Mouse (Mus musculus) telencephalon, adult 2 months (tissue): ENCODE measurements around the gene 4933411K16Rik.
A peak's percentile ranks its signal among the peaks of the same experiment; 100 is the strongest.
"Not testable (repeated sequence)": the region's sequence is repeated elsewhere in the genome, so short reads cannot be mapped to it uniquely, and the experiment has no call there.

Experiments
- DNase-seq: peaks from one replicate; pipeline ENCODE4 v3.0.0-alpha.2; 2011; ENCODE audit warnings: low read depth, low spot score

4933411K16Rik gene

DNA sequence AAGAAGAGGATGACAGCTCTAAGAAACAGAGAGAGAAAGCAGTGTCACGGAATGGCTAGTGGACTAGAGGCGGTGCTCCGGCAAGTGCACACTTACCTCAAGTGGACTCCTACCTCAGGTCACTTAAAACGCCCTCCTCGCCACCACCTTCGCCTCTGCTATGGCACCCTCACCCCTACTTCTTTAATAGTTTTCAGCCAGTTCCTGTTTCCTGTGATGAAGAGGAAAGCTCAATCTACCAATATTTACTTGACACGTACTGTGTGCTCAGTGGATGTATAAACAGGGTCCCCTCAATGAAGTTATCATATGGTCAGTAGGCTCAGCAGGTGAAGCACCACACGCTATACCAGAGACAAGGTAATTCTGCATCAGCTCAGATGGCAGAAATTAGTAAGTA lies 26.5 kb downstream of the 4933411K16Rik start:
- DNase-seq, result no peak

DNA sequence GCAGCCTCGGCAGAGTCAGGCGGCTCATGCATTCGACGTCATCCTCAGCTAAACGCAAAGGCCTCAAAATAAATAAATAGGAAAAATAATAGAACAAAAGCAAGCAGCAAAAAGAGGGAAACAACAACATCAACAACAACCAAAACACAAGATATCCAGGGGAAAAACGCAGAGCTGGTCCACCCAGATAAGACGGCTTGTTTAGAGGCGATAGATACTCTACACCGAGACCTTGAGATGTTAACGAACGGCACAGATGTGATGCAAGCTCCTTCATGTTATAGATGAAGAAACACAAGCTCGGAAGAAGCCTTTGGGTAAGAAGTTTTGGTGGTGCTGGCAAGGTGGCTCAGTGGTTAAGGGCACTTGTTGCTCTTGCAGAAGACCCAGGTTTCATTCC lies 27.0 kb downstream of the 4933411K16Rik start:
- no peak for DNase-seq

DNA sequence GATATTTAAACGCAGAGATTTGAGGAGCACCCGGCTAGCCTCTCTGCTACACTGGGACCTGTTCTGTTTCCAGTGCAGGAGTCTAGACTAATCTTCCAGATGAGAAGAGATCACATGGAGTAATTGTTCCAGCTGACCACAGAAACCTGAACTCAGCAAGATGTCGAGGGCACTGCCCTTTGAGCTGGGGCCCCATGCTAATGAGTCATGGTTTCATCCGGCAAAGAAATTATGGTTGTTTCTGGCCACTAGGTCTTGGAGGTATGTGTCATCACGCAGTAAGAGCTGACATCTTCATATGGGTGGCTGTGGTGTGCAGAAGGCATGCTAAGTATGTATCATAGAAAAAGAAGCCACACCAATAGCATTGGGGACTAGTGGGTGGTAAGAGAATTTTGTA lies 27.9 kb downstream of the 4933411K16Rik start:
- DNase-seq, result no peak

DNA sequence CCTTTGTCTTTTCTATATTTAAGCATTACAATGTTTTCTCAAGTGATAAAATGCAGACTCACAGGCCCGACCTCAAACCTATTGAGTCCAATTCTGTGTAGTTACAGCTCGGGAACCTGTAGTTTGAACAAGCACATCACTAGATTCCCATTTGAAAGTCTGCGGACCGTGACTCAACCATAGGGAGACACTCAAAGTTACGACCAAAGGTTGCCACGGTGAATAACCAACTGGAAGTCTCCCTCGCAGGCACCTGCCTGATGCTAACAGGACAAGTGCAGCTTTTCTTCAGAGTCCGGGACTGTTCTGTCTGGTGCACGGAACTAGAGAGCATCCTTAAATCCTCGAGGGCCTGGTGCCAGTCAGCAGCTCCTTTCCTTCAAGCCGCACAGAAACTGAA lies 28.4 kb downstream of the 4933411K16Rik start:
- DNase-seq, result no peak

DNA sequence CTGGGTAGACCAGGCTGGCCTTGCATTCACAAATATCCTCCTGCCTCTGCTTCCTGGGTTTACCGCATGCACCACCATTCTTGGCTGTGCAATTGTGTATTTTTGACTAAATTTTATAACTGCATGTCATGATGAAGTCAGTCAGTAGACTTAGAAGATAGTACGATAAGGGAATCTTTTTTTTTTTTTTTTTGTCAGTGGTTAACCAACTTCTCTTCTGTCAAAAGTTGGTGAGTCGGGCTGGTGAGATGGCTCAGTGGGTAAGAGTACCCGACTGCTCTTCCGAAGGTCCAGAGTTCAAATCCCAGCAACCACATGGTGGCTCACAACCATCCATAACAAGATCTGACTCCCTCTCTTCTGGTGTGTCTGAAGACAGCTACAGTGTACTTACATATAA lies 29.6 kb downstream of the 4933411K16Rik start:
- DNase-seq, result not testable (repeated sequence)

DNA sequence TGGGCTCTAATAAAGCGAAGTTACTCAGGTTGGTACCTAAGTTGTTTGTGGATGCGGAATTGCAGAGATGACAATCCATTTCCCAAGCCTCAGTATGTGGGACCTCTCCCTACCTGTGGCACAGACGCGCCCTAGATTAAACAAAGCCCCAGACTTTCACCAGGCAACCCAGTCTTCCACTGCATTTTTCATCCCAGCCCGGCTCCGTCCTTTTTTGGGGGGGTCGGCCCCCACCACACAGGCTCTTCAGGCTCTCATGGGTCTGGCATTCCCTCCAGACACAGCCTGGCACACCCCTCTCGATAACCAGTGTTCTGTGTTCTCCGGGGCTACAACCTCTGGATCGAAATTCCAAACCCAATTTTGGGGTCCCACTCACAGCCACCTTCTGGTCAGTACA lies 33.6 kb downstream of the 4933411K16Rik start:
- DNase-seq, result no peak

DNA sequence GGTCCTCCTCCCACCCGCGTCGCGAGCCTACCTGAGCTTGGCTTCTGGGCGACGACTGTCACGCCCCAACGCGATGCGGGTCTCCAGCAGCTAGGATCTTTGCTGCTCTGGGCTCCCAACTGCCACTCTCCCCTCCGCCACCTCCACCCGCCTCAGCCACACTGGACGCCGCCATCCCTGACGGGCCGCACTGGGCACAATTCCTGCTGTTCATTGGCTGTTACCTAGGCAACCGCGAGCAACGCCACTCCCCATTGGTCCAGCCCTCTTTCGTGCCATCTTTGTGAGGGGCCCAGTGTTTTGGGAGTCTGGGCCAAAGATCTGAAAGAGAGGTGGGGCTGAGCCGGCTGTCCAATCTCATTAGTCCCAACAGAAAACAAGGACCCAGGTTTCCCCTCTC lies 34.1 kb downstream of the 4933411K16Rik start, which contains the start of gene Morn4:
Gene Morn4 (minus strand): TSS at position 192 of the 400 bp plus-strand sequence.
- DNase-seq, result peak; percentile 88

DNA sequence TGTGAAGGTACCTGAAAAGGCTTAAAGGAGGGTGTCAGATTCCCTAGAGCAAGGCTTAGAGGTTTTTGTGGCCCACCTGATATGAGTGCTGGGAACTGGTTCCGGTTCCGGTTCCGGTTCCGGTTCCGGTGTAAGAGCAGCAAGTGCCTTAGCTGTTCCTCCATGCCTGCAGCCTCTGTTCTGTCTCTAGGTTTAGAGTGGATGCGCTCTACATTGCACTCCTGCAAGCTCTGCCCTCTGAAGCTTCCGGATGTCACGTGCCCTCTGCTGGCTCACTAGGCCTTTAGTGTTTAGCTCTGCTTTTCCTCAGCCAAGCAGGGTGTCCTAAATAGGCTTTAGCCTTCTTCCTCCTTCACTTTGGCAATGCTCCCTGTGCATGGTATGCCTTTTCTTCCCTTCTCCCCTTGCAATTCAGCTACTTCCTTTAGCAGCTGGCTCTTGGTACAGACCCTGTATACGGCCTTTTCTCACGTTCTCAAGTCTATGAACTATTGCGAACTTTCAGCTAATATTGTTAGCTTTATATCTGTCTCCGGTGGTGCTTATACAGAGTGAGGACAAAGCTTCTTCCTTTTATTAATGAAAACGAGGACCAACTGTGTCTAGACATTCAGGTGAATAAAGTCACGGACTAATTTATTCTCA lies 37.2 kb downstream of the 4933411K16Rik start:
- peak; percentile 59 for DNase-seq

DNA sequence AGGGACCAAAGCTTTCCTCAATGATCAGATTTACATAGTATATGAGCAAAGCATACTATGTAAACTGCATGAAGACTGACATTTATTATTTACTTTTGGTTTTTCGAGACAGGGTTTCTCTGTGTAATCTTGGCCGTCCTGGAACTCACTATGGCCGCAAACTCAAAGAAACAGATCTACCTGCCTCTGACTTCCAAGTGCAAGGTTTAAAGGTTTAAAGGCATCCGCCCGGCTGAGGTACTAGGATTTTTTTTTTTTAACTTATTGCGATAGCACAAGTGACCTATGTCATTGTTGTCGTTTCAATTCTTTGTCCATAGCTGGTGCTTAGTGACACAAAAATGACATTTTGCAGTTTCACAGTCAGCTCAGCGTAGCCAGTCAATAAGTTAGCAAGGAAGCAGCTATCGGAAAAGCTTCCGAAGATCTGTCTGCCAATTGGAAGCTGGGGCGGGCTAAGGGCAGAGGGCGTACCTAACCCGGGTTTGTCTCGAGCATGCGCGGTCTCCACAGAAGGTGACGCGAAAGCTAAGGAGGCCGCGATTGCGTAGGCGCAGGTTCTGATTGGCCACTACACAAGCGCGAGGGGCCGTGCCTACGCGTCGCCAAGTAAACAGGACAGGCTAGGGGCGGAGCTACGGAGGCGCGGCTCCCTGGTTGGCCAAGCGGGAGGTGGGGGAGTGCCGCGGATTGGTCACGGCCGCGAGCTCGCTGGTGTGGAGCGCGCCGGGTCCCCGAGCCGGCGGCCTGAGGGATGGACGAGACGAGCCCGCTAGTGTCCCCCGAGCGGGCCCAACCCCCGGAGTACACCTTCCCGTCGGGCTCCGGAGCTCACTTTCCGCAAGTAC lies 37.9 kb downstream of the 4933411K16Rik start, which contains the start of gene Pi4k2a:
Gene Pi4k2a (plus strand): TSS at position 723 of the 848 bp plus-strand sequence.
- peak; percentile 100 for DNase-seq

DNA sequence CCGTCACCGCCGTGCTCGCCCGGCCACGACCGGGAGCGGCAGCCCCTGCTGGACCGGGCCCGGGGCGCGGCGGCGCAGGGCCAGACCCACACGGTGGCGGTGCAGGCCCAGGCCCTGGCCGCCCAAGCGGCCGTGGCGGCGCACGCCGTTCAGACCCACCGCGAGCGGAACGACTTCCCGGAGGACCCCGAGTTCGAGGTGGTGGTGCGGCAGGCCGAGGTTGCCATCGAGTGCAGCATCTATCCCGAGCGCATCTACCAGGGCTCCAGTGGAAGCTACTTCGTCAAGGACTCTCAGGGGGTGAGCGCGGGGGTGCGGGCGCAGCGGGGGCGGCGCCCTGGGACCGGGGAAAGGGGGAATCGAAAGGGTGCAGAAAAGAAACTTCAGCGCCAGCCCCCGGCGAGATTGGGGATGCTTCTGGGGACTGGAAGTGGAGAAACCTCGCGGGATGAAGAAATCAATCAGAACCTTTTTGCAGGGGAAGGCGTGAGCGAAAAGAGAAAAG lies 38.6 kb downstream of the 4933411K16Rik start:
- DNase-seq, result no peak

DNA sequence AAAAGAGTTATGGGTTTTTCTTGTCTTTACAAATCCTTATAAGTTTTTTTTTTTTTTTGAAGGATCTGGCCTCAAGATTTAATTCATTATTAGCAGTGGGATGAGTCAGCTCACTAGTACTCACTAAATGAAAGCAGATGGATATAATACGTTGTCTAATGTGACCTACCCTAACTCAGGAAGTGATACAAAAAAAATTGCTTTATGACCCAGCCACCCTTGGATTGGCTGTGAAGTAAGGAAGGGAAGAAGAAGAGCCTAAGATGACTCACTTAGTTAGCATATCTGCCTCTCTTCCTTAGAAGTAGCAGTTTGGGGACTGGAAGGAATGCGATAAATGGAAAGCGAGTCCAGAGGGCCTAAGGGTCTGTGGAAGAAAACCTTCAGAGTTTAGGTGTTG lies 47.4 kb downstream of the 4933411K16Rik start:
- no peak for DNase-seq
